Mouse (Mus musculus) MEL (cell line): ENCODE measurements around the gene Ppp1r15a.
A peak's percentile ranks its signal among the peaks of the same experiment; 100 is the strongest.

Source experiments
- CHD2 ChIP-seq: IDR thresholded peaks from 2 replicates; pipeline ENCODE4 v1.6.1; 2011; ENCODE audit warnings: low read length, improper control_type of control experiment
- CTCF ChIP-seq, 3 experiments: IDR thresholded peaks in 2 of 3; conservative IDR thresholded peaks in 1 of 3; 2 replicates each; pipeline ENCODE4 v1.5.1; 2011 to 2012; ENCODE audit warnings: low read length in 3 of 3, low read depth in 2 of 3, mild to moderate bottlenecking in 2 of 3, improper control_type of control experiment in 1 of 3, inconsistent platforms in 1 of 3, mixed read lengths in 1 of 3, moderate library complexity in 1 of 3; ENCODE audit not compliant: control insufficient read depth in 1 of 3, insufficient read depth in 1 of 3, poor library complexity in 1 of 3, severe bottlenecking in 1 of 3
- EP300 ChIP-seq, 2 experiments: IDR thresholded peaks; 2 replicates each; pipeline ENCODE4 v1.6.1; 2011; ENCODE audit warnings: improper control_type of control experiment in 2 of 2, low read length in 2 of 2, low read depth in 1 of 2, mild to moderate bottlenecking in 1 of 2
- KAT2A ChIP-seq: conservative IDR thresholded peaks from 2 replicates; pipeline ENCODE4 v1.6.1; 2012; ENCODE audit warnings: low read depth, low read length, improper control_type of control experiment, inconsistent platforms
- MAFK ChIP-seq: IDR thresholded peaks from 2 replicates; pipeline ENCODE4 v1.6.1; 2011; ENCODE audit warnings: low read depth, mild to moderate bottlenecking, low read length, improper control_type of control experiment, borderline replicate concordance
- MYC ChIP-seq: IDR thresholded peaks from 2 replicates; pipeline ENCODE4 v1.6.1; 2011; ENCODE audit warnings: low read depth, mild to moderate bottlenecking, low read length, improper control_type of control experiment, moderate library complexity
- POLR2A ChIP-seq, 2 experiments: IDR thresholded peaks; 2 replicates each; pipeline ENCODE4 v1.6.1; 2011 to 2012; ENCODE audit warnings: low read length in 2 of 2, mild to moderate bottlenecking in 2 of 2, control low read depth in 1 of 2, improper control_type of control experiment in 1 of 2, low read depth in 1 of 2, moderate library complexity in 1 of 2; ENCODE audit not compliant: control insufficient read depth in 1 of 2, insufficient read depth in 1 of 2, poor library complexity in 1 of 2
- POLR2AphosphoS2 ChIP-seq: IDR thresholded peaks from 2 replicates; pipeline ENCODE4 v1.6.1; 2011; ENCODE audit warnings: low read length, improper control_type of control experiment
- SIN3A ChIP-seq: IDR thresholded peaks from 2 replicates; pipeline ENCODE4 v1.6.1; 2012; ENCODE audit warnings: low read length, improper control_type of control experiment, inconsistent platforms
- TAL1 ChIP-seq: IDR thresholded peaks from 2 replicates; pipeline ENCODE4 v1.6.1; 2012; ENCODE audit warnings: mild to moderate bottlenecking, inconsistent platforms, low read length, moderate library complexity, mixed read lengths
- USF1 ChIP-seq: IDR thresholded peaks from 2 replicates; pipeline ENCODE4 v1.6.1; 2014; ENCODE audit warnings: low read depth, mild to moderate bottlenecking, inconsistent platforms, low read length, improper control_type of control experiment, moderate library complexity
- ZKSCAN1 ChIP-seq: IDR thresholded peaks from 2 replicates; pipeline ENCODE4 v1.6.1; 2012; ENCODE audit warnings: low read depth, mild to moderate bottlenecking, inconsistent platforms, low read length, improper control_type of control experiment, moderate library complexity
- ZMIZ1 ChIP-seq: IDR thresholded peaks from 2 replicates; pipeline ENCODE4 v1.6.1; 2012; ENCODE audit warnings: low read depth, mild to moderate bottlenecking, inconsistent platforms, low read length, improper control_type of control experiment, moderate library complexity

DNA sequence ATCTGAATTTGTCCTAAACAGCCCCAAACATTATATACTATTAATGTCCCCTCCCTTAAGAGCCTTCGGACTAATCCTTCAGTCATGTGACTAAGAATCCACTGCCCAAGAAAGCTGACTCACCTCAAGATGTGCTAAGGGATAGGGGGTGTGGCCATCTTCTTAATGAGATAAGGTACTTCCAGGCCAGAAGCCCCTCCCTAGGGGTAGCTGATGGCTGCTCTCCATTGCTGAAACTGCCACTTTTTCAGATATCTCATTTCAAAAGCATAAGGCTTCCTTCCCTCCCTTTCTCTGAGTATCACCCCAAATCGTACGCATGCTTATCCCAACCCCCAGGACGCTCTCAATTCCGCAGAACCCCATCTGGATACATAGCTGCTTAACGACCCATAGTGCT is 17.5 kb downstream of the Ppp1r15a start:
- peak; percentile 64; the same call in 1 of the 2 replicates for TF ChIP-seq POLR2AphosphoS2
- 0 out of 2 replicates have a peak, but pooled peaks have one; percentile 30 for TF ChIP-seq KAT2A
- peak; percentile 93 for TF ChIP-seq USF1
- TF ChIP-seq EP300 (IDR thresholded peaks at IDR 0.05; ENCODE audit: low read depth in 1 of 2, low read length in 2 of 2) = peak; percentile 65 to 76
- peak; percentile 86 for TF ChIP-seq SIN3A
- TF ChIP-seq CTCF (IDR thresholded peaks at IDR 0.05 in 2 of 3, conservative IDR thresholded peaks at IDR 0.05 in 1 of 3; ENCODE audit: control insufficient read depth in 1 of 3, insufficient read depth in 1 of 3, low read depth in 2 of 3, low read length in 3 of 3, poor library complexity in 1 of 3, severe bottlenecking in 1 of 3) = no peak
- TF ChIP-seq ZKSCAN1 = no peak
- peak; percentile 45 to 82; a peak in 3 of 4 replicates for TF ChIP-seq POLR2A (IDR thresholded peaks at IDR 0.05; ENCODE audit: control insufficient read depth in 1 of 2, insufficient read depth in 1 of 2, low read depth in 1 of 2, low read length in 2 of 2, poor library complexity in 1 of 2)
- TF ChIP-seq CHD2 = no peak
- peak; percentile 69; the same call in 1 of the 2 replicates for TF ChIP-seq MYC
- TF ChIP-seq MAFK = peak; percentile 58; the same call in 1 of the 2 replicates
- TF ChIP-seq ZMIZ1 = no peak
- TF ChIP-seq TAL1 = peak; percentile 61
